Mouse (Mus musculus) heart, postnatal 25 days (tissue): ENCODE measurements around the gene Ankrd28. TPM values are rescaled to one million over a fixed set of nuclear protein-coding genes. Genes with fewer than 3 reads are reported as not detected.

ENCODE experiments used
- DNase-seq: peaks from one replicate; pipeline ENCODE4 v3.0.0; 2022; ENCODE audit warnings: low spot score
- intact Hi-C: fragments of 180-260 bp; cut with DNase I; formaldehyde crosslinking; loops from one replicate; pipeline ENCODE4 v1.15.1; 2025
- total RNA-seq, 2 experiments: library from RNA; stranded (reverse); gene quantifications; 2 replicates each; pipeline ENCODE4 v1.2.3; 2021

Gene Ankrd28
- total RNA-seq, 2 experiments from 2014 or later = 23.7 to 27.1 TPM

GRCm38 (mm10) chr14:31656857-31657645 lies 173.4 kb downstream of the Ankrd28 start:
- intact Hi-C loops = loop anchor here (1.0 to 5.0 kb wide), 5 partner anchors 70 to 420 kb away; no protein-coding TSS in a partner anchor
- DNase-seq = no peak

- intact Hi-C loops = loop anchor here (1.0 to 5.0 kb wide), 5 partner anchors 71 to 421 kb away; no protein-coding TSS in a partner anchor
- DNase-seq = no peak
Measured at GRCm38 (mm10) chr14:31656386-31656785, 174.1 kb downstream of the Ankrd28 start.

- no peak for DNase-seq
- intact Hi-C loops = loop anchor here (5.0 kb wide), 4 partner anchors 72 to 422 kb away; no protein-coding TSS in a partner anchor
Measured at GRCm38 (mm10) chr14:31655406-31655805, 175.0 kb downstream of the Ankrd28 start.

GRCm38 (mm10) chr14:31654816-31655215 lies 175.6 kb downstream of the Ankrd28 start:
- intact Hi-C loops = loop anchor here (5.0 kb wide), 4 partner anchors 72 to 422 kb away; no protein-coding TSS in a partner anchor
- DNase-seq = no peak

GRCm38 (mm10) chr14:31653101-31653875 lies 177.2 kb downstream of the Ankrd28 start:
- intact Hi-C loops = no loop called here

GRCm38 (mm10) chr14:31652624-31653023 lies 177.8 kb downstream of the Ankrd28 start:
- intact Hi-C loops = no loop called here
- no peak for DNase-seq

More at GRCm38 (mm10) chr14:31653101-31653875, 177.2 kb downstream of the Ankrd28 start:
- DNase-seq = no peak

- no peak for DNase-seq
Measured at GRCm38 (mm10) chr14:31652106-31652505, 178.3 kb downstream of the Ankrd28 start.

GRCm38 (mm10) chr14:31651206-31651605 lies 179.2 kb downstream of the Ankrd28 start:
- intact Hi-C loops = no loop called here
- no peak for DNase-seq

More at GRCm38 (mm10) chr14:31652106-31652505, 178.3 kb downstream of the Ankrd28 start:
- intact Hi-C loops = no loop called here

- intact Hi-C loops = no loop called here
- no peak for DNase-seq
Measured at GRCm38 (mm10) chr14:31650347-31650746, 180.1 kb downstream of the Ankrd28 start.

Other genes starting within 250 kb of the Ankrd28 start
- 10 to 100 TPM in 1 of 2 experiments, 1 to 10 TPM in 1; 9.3 to 11.9 TPM for gene Colq, start 239.3 kb downstream of the Ankrd28 start, total RNA-seq
- 1 to 10 TPM in 1 of 2 experiments, under 1 TPM in 1; 0.47 to 1.5 TPM for gene Gm49387, start 189.8 kb downstream of the Ankrd28 start, total RNA-seq
- gene Btd, start 189.6 kb downstream of the Ankrd28 start, total RNA-seq = 10 to 100 TPM in 1 of 2 experiments, 1 to 10 TPM in 1; 9.1 to 10.4 TPM
- gene Hacl1, start 189.4 kb downstream of the Ankrd28 start, total RNA-seq = 10 to 100 TPM in 1 of 2 experiments, 1 to 10 TPM in 1; 5.7 to 13.6 TPM
- gene Galnt15, start 198.3 kb upstream of the Ankrd28 start, total RNA-seq = 10 to 100 TPM; 14.1 to 17.1 TPM